ENCODE assay signal across 19 mouse cellular contexts in genomic region chr3:38466139-38466538, GRCm38 (mm10).
"Had no signal": no experiment of that assay in that cellular context is flagged by ENCODE, and none has a peak within 500 bp of the region (broad histone marks: within the 10 kb centered on the region; RNA-seq: fewer than 3 reads in every experiment).

No protein-coding gene starts in this region.

- H3K27me3 ChIP-seq: liver, embryonic 15.5 days; lung, embryonic 15.5 days; megakaryocyte, embryonic 14.5 days; midbrain, embryonic 13.5 days; midbrain, embryonic 15.5 days; neural tube, embryonic 12.5 days had no signal

- H3K4me1 ChIP-seq: liver, embryonic 15.5 days; megakaryocyte, embryonic 14.5 days had no signal

- ATAC-seq: liver, postnatal 0 days; lung, postnatal 0 days; midbrain, embryonic 13.5 days; midbrain, embryonic 15.5 days had no signal

- H3K9ac ChIP-seq: liver, embryonic 15.5 days; liver, postnatal 0 days; lung, embryonic 15.5 days; midbrain, embryonic 13.5 days; midbrain, embryonic 15.5 days; neural tube, embryonic 12.5 days had no signal

- DNase-seq: liver, postnatal 0 days; lung, adult 2 months; lung, postnatal 14 days; lung, postnatal 36 days; right cerebral cortex, postnatal 25 days; right cerebral cortex, postnatal 4 days; spleen, adult 18-20 months; thymus, adult 18-20 months; thymus, postnatal 14 days; thymus, postnatal 36 days had no signal

- H3K4me3 ChIP-seq: liver, embryonic 15.5 days; lung, embryonic 15.5 days; megakaryocyte, embryonic 14.5 days; midbrain, embryonic 13.5 days; midbrain, embryonic 15.5 days; neural tube, embryonic 12.5 days had no signal

- H3K36me3 ChIP-seq: liver, embryonic 15.5 days had no signal

- H3K4me2 ChIP-seq: liver, embryonic 15.5 days; lung, embryonic 15.5 days; midbrain, embryonic 11.5 days; midbrain, embryonic 13.5 days; midbrain, embryonic 15.5 days; neural tube, embryonic 12.5 days had no signal

- H3K27ac ChIP-seq: liver, embryonic 15.5 days; lung, embryonic 15.5 days; macrophage; midbrain, embryonic 13.5 days; midbrain, embryonic 15.5 days; neural tube, embryonic 12.5 days had no signal

- H3K9me3 ChIP-seq: liver, embryonic 15.5 days; lung, embryonic 15.5 days; midbrain, embryonic 13.5 days; midbrain, embryonic 15.5 days; neural tube, embryonic 12.5 days had no signal
